Mouse (Mus musculus): ENCODE results near the gene Myadm.
A peak's percentile ranks its signal among the peaks of the same experiment; 100 is the strongest.

DNA sequence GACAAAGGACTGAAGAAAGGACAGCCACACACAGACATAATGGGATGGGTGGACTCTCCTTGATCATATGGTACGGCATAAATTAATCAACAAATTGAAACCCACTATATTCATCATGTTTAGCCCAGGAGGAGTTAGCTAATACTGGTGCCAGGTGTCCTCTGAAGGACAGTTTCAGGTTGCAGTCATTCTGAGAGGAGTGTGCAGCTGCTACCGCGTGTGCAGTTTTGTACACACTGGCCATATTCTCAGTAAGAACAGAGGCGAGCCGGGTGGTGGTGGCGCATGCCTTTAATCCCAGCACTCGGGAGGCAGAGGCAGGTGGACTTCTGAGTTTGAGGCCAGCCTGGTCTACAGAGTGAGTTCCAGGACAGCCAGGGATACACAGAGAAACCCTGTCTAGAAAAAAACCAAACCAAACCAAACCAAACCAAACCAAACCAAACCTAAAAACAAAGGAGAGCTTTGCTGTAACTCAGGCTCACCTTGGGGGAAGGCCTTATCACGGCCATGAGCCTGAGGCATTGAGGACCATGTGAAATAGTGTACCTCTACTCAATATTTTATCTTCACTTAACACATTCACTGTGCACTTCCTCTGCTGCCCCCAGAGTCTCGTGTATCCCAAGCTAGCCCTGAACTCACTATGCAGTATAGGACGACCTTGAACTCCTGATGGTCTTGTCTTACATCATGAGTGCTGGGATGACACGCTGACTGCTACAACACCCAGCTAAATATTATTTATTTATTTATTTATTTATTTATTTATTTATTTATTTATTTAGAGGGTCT is 5.6 kb upstream of the Myadm start:
- no peak for TF ChIP-seq CTCF (conservative IDR thresholded peaks at IDR 0.05 in 1 of 2, IDR thresholded peaks at IDR 0.05 in 1 of 2; ENCODE audit: low read depth in 2 of 2, low read length in 2 of 2)
- peak; percentile 72; the same call in 1 of the 2 replicates for TF ChIP-seq CHD2 (IDR thresholded peaks at IDR 0.05; ENCODE audit: low read length)
- TF ChIP-seq HCFC1 (IDR thresholded peaks at IDR 0.05; ENCODE audit: low read depth, low read length): no peak
- peak; percentile 53; the same call in 1 of the 2 replicates for TF ChIP-seq SIN3A (IDR thresholded peaks at IDR 0.05; ENCODE audit: low read length)
- no peak for TF ChIP-seq MAZ (IDR thresholded peaks at IDR 0.05; ENCODE audit: low read depth, low read length)
- TF ChIP-seq POLR2A (IDR thresholded peaks at IDR 0.05; ENCODE audit: low read depth, low read length): no peak
- no peak for TF ChIP-seq E2F4 (IDR thresholded peaks at IDR 0.05; ENCODE audit: insufficient replicate concordance, low read depth, low read length)
- TF ChIP-seq ZC3H11A (IDR thresholded peaks at IDR 0.05; ENCODE audit: low read depth, low read length): no peak
- no peak for TF ChIP-seq RAD21 (IDR thresholded peaks at IDR 0.05; ENCODE audit: low read depth, low read length)
- TF ChIP-seq KAT2A (IDR thresholded peaks at IDR 0.05; ENCODE audit: insufficient replicate concordance, low read length): no peak
- no peak for TF ChIP-seq ELF1 (IDR thresholded peaks at IDR 0.05; ENCODE audit: low read depth, low read length)
